ENCODE assay signal across 15 mouse cellular contexts in genomic region chr8:86798141-86798540, GRCm38 (mm10).
"Had no signal": no experiment of that assay in that cellular context is flagged by ENCODE, and none has a peak within 500 bp of the region (broad histone marks: within the 10 kb centered on the region; RNA-seq: fewer than 3 reads in every experiment).

No protein-coding gene starts in this region.

- H3K4me3 ChIP-seq: kidney, embryonic 15.5 days; limb, embryonic 10.5 days; limb, embryonic 13.5 days; liver, embryonic 12.5 days; liver, embryonic 15.5 days; lung, embryonic 15.5 days; megakaryocyte, embryonic 14.5 days; midbrain, embryonic 15.5 days had no signal

- DNase-seq: kidney, adult 11 months; kidney, adult 8-10 months; kidney, postnatal 10 days; kidney, postnatal 36 days; liver; lung, postnatal 36 days; spleen, adult 18-20 months had no signal

- H3K27ac ChIP-seq: kidney, embryonic 15.5 days; limb, embryonic 10.5 days; limb, embryonic 13.5 days; liver, embryonic 12.5 days; liver, embryonic 15.5 days; lung, embryonic 15.5 days; midbrain, embryonic 15.5 days had no signal
